Mouse (Mus musculus) left cerebral cortex, adult 9 months (tissue): ENCODE results near the gene Otop1.

ENCODE experiments used
- DNase-seq, 2 experiments: peaks; one replicate each; pipeline ENCODE4 v3.0.0; 2022; ENCODE audit warnings: low spot score in 2 of 2

Otop1 gene

GRCm38 (mm10) chr5:38275771-38276170 lies at the start of gene Otop1:
Gene Otop1, plus strand, starts transcription at chr5:38275972.
- no peak for DNase-seq

- DNase-seq = peak in 1 of 2 experiments; percentile 32
Measured at GRCm38 (mm10) chr5:38235422-38235821, 40.4 kb upstream of the Otop1 start.

- DNase-seq = no peak
Measured at GRCm38 (mm10) chr5:38236627-38237026, 39.1 kb upstream of the Otop1 start.

- no peak for DNase-seq
Measured at GRCm38 (mm10) chr5:38240727-38241472, 34.9 kb upstream of the Otop1 start.

GRCm38 (mm10) chr5:38241473-38241834 lies 34.3 kb upstream of the Otop1 start:
- no peak for DNase-seq

GRCm38 (mm10) chr5:38241966-38242365 lies 33.8 kb upstream of the Otop1 start:
- no peak for DNase-seq

- no peak for DNase-seq
Measured at GRCm38 (mm10) chr5:38255195-38255594, 20.6 kb upstream of the Otop1 start.

- DNase-seq = no peak
Measured at GRCm38 (mm10) chr5:38255644-38256043, 20.1 kb upstream of the Otop1 start.

GRCm38 (mm10) chr5:38256551-38256950 lies 19.2 kb upstream of the Otop1 start:
- DNase-seq = no peak

GRCm38 (mm10) chr5:38258034-38258772 lies 17.6 kb upstream of the Otop1 start:
- no peak for DNase-seq

- no peak for DNase-seq
Measured at GRCm38 (mm10) chr5:38258773-38259146, 17.0 kb upstream of the Otop1 start.

GRCm38 (mm10) chr5:38259455-38260106 lies 16.2 kb upstream of the Otop1 start:
- no peak for DNase-seq

- DNase-seq = peak in 1 of 2 experiments; percentile 62
Measured at GRCm38 (mm10) chr5:38260107-38260682, 15.6 kb upstream of the Otop1 start, which contains the start of gene Tmem128. Gene Tmem128, plus strand, starts transcription at chr5:38260185.

GRCm38 (mm10) chr5:38270942-38271341 lies 4.8 kb upstream of the Otop1 start:
- DNase-seq = no peak

- no peak for DNase-seq
Measured at GRCm38 (mm10) chr5:38273831-38274230, 1.9 kb upstream of the Otop1 start.

- no peak for DNase-seq
Measured at GRCm38 (mm10) chr5:38276451-38276850, 679 bp downstream of the Otop1 start.

- DNase-seq = no peak
Measured at GRCm38 (mm10) chr5:38277098-38277866, 1.5 kb downstream of the Otop1 start.

- DNase-seq = no peak
Measured at GRCm38 (mm10) chr5:38277936-38278600, 2.3 kb downstream of the Otop1 start.

- no peak for DNase-seq
Measured at GRCm38 (mm10) chr5:38280075-38280474, 4.3 kb downstream of the Otop1 start.

- no peak for DNase-seq
Measured at GRCm38 (mm10) chr5:38285724-38286123, 10.0 kb downstream of the Otop1 start.

GRCm38 (mm10) chr5:38288476-38288875 lies 12.7 kb downstream of the Otop1 start:
- DNase-seq = no peak
